Mouse (Mus musculus): Measurements from ENCODE around the gene Hrh3.

DNA sequence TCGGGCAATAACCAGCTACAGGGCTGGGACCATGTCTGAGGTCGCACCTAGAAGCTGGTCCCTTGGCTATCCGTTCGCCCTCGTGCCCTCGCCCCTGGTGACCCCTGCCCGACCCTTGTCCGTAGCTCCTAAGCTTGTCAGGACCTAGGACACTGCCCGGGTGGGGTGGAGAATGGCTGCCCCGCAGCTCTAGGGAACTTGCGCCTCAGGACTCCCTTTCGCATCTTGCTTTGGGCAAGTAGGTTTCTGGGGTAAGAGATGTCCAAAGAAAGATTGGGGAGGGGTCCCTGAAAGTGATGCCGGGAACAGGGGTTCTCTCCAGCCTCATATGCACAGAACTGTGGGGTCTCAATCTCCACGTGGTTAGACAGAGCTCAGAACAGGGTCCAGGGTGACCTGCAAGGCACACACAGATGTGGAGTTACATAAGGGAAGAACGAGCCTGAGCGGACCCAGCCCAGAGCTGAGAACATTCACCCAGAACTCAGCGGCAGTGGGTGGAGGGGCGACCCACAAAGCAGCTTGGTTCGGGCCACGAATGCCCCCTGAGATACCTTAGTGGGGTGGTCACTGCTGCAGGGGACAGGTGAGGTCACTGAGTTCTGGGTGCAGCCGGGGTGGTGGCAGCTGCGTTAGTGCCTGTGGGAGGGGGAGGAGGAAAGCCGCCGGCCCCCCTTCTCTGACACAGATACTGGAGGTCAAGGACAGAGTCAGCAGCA lies 530 bp upstream of the Hrh3 start:
- TF ChIP-seq CTCF (IDR thresholded peaks at IDR 0.05; ENCODE audit: low read depth, low read length) (no peak), POLR2A (IDR thresholded peaks at IDR 0.05; ENCODE audit: extremely low read depth, insufficient read depth, low read length) (no peak)

All from liver, adult 2 months (tissue).